Mouse (Mus musculus) thymus, postnatal 25 days (tissue): ENCODE results near the gene Garnl3.

Source experiments
- DNase-seq: peaks from one replicate; pipeline ENCODE4 v3.0.0; 2022

Gene Garnl3

DNA sequence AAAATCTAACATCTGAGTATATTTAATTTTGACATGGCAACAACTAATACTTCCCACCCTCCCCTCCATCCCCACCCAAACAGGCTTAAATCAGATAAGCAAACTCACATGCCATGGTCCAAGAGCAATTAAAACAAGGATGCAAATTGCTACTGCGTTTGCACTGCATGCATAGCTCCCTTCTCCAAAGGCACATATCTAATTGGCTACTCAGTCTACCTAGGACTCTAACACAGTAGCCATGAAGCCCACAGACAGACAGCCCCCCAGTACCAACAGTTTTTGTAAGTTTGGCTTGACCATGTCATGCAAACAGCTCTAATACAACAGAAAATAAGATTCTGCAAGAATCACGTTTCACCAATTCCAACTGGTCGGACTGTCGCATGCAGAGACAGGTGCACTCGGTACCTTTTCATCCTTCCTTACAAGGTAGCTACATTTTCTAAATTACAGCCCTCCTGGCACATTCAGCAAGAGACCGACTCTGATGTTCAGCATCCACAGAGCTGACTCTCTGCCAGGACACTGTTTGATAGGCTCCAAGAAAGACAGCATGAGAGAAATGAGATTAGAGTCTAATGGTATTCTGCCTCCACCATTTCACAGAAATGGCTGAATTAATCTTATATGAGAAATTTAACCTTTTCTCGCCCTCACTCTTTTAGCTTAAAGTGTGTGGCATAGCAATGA, 44.6 kb downstream of the Garnl3 start:
- no peak for DNase-seq

DNA sequence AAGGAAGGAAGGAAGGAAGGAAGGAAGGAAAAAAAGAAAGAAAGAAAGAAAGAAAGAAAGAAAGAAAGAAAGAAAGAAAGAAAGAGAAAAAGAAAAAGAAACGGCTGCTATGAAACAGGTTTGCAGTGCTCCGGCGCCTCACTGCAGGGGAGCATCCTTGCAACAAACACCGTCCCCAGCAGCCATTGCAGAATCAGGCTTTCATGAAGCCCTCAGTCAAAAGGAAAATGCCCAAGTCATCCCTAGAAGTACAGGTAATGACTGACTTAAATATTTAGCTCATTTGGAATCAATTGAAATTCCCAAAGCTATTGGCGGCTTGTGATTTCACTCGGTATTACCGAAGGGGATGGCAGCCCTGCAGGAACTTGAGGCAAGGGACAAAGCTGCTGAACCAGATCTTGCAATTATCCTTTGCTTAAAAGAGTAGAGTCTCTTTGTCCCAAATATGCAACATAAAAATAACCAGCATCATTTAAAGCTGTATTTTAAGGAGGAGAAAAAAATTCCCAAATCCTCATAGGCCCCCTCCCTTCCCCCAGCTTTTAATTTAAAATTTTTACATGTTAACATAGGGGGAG, 45.3 kb downstream of the Garnl3 start:
- DNase-seq: no peak

GRCm38 (mm10) chr2:33084221-33084620, 47.2 kb downstream of the Garnl3 start:
- DNase-seq: no peak

- no peak for DNase-seq
Observed at GRCm38 (mm10) chr2:33080166-33080565, 51.3 kb downstream of the Garnl3 start.

- peak; percentile 26 for DNase-seq
Observed at GRCm38 (mm10) chr2:33077252-33077651, 54.2 kb downstream of the Garnl3 start.

- DNase-seq: no peak
Observed at GRCm38 (mm10) chr2:33074931-33075330, 56.5 kb downstream of the Garnl3 start.

GRCm38 (mm10) chr2:33074188-33074587, 57.3 kb downstream of the Garnl3 start:
- DNase-seq: no peak

- DNase-seq: no peak
Observed at GRCm38 (mm10) chr2:33072333-33072732, 59.1 kb downstream of the Garnl3 start.

GRCm38 (mm10) chr2:33065610-33066009, 65.8 kb downstream of the Garnl3 start:
- no peak for DNase-seq

- no peak for DNase-seq
Observed at GRCm38 (mm10) chr2:33062744-33063143, 68.7 kb downstream of the Garnl3 start.

- no peak for DNase-seq
Observed at GRCm38 (mm10) chr2:33058926-33059325, 72.5 kb downstream of the Garnl3 start.

DNA sequence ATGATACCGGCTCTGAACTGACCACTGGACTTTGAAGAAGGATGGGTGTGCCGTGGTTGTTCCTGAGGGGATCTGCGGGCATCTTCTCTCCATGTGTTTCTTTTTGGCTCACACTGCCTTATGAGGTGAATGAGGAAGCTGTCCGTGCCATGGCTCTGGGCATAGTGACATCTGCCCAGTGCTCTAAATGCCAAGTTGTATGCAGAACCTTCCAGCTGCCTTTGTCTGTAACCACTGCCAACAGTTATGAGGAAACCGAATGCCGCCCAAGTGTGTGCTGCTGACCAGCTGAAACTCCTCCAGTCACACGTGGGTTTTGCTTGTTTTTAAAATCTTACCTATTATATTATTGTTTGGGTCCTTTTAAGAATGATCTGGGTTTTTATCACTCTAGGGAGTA, 73.9 kb downstream of the Garnl3 start:
- no peak for DNase-seq

DNA sequence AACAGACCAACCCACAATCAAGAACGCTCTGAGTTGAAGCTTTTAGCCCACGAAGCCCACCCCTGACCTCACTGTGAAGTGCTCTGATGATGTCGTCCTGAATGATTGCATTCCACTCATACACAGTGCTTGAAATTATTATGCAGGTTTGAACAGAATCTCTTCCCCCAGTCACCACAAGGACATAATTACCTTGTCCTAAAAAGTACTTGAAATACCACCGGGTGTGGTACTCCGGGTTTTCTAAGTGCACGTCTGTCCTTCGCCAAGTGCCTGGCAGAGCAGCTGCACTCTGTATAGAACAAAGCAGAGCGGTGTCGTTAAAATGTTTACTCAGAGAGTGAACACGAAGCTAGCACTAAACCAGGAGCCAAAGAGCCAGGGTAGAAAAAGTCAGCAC, 77.5 kb downstream of the Garnl3 start:
- no peak for DNase-seq

DNA sequence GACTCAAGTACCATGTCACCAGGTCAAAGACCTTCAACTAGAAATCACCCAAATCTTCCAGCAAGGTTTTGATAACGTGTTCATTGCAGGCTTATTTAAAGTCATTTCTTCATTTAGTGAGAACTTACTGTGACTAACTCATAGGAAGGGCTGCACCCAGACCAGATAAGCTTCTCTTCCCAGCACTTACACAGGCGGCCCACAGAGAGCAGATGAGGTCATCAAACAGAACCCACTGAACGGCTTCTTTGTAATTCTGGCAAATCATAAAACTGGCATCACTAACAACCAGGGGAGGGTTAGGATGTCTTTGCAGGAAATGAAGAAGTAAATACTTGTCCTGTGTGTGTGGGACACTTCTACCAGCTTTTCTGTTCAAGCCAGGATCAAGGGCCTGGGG, 84.1 kb downstream of the Garnl3 start:
- DNase-seq: no peak

DNA sequence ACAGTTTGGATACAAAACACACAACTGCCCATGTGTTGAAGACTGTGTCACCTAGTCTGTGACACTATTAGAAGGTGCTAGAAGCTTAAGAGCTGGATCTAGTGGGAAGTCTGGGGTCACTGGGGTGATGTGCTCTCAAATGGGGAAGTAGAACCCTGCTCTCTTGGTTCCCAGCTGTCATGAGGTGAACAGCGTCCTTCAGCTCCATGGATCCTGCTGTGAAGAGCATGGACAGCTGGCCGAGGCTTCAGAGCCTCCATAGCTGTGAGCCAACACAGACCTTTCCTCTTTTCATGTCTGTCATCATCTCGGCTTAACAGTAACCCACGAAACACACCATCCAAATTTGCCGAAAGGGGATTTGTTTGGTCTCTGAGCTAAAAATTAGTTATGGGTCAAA, 84.5 kb downstream of the Garnl3 start:
- DNase-seq: no peak

GRCm38 (mm10) chr2:33045899-33046298, 85.6 kb downstream of the Garnl3 start:
- DNase-seq: no peak

GRCm38 (mm10) chr2:33042781-33043180, 88.7 kb downstream of the Garnl3 start:
- DNase-seq: no peak

DNA sequence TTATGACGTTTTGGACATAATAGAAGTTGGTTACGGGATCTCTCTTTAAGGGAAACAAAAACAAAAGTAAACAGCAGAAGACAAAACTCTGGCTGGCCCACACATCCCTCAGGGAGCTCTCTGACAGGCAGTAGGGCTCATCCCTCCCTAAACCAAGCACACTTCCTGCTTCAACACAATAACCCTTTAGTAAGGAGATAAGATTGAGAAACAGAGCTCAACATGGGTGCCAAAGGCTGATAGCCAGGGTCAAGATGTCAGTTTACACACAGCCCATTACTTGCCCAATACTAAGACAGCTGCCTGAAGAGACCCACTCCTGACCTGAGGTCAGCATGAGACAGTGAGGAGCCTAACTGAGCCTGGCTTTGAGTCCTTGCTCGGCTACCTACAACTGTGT, 89.9 kb downstream of the Garnl3 start:
- DNase-seq: no peak

DNA sequence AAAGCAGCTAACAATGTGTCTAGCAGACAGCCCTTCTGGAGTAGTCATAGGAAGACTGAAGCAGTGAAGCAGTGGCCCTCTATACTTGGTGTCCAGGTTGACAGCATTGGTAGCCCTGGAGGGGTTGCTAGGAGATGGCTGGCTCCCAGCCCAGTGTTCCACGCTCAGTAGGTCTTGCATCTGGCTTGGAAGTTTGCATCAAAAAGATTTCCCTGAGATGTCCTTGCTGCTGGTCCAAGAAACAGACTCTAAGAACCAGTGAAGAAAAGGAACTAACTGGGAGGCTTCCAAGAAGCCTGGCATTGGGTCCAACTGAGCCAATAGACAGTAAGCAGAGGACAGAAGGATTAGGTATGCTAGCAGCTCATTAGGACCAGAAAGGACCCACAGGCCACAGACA, 94.0 kb downstream of the Garnl3 start:
- no peak for DNase-seq

DNA sequence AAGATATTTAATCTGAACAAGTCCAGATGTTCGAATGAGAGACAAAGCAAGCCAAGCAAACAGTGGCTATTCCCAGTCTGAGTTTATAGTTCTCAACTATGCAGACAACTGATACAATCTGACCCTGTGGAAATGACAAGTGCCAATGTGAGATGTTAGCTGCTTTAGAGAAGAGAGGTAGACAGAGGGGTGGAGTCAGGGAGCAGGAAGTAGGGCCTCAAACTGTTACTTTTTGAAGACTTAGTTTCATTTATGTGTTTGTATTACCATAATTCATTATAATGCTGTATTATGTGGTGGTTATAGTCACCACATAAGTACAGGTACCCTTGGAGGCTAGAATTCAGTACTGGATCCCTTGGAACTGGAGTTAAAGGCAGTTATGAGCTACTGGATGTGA, 96.2 kb downstream of the Garnl3 start:
- peak; percentile 34 for DNase-seq

GRCm38 (mm10) chr2:33033281-33033680, 98.2 kb downstream of the Garnl3 start:
- DNase-seq: no peak

DNA sequence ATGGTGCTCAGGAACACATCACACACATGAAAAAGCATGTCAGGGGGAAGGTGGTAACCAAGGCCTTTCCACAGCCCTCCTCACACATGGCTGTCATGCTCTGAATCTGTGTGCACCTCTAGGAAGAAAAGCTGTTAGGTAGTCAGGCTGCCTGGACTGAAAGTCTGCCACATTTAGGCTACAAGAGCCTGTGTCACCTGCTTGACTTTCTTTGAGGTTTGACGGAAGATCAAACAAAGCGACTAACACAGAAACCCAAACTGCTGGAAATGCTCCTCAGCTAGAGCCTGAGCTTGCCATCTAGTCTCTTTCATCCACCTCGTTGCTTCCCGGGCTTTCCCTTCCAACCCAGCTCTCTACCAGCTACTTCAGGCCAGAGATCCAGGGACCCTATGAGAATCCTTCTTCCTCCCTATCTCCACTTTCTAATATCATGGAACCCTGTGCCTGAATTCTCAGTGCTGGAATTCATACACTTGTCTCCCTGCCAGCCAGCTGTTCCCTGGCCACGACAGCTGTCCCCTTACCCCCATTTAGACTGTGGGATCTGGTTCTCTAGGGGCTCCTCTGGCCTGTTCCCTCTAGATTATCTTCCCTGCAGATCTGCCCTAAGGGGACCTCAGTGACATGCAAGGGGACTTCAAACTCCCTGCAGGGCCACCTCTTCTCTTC, 98.9 kb downstream of the Garnl3 start:
- DNase-seq: peak; percentile 54

- no peak for DNase-seq
Observed at GRCm38 (mm10) chr2:33025040-33025439, 106.4 kb downstream of the Garnl3 start.

DNA sequence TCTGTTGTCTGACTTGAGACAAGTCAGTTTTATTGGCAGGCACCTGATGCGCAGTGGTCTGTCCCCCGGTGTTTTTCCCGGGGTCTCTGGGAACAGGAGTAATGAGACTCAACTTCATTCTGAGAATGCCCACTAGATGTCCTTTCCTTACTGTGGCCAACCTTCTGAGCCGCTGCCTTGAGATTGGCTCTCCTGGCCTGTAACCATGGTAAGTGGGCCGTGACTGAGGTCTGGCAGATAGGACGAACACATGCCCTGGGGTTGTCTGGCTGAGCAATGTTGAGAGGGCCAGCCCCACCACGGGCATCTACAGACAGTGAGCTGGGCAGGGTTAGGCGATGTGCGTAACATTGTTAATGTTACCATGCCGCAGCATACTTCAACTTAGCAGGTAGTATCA, 106.9 kb downstream of the Garnl3 start:
- no peak for DNase-seq
